Mouse (Mus musculus) testis, postnatal 14 days (tissue): Measurements from ENCODE around the gene Drg2.
A peak's percentile ranks its signal among the peaks of the same experiment; 100 is the strongest.
"Not testable (repeated sequence)": the region's sequence is repeated elsewhere in the genome, so short reads cannot be mapped to it uniquely, and the experiment has no call there.

Experiments used
- DNase-seq: peaks from one replicate; pipeline ENCODE4 v3.0.0; 2021; ENCODE audit warnings: low spot score

The Drg2 gene

GRCm38 (mm10) chr11:60454080-60454744 lies at the start of gene Drg2:
Gene Drg2 (plus strand): TSS chr11:60454591.
- DNase-seq, result peak; percentile 88

GRCm38 (mm10) chr11:60406606-60407005 lies 47.8 kb upstream of the Drg2 start:
- DNase-seq, result no peak

GRCm38 (mm10) chr11:60412173-60412572 lies 42.2 kb upstream of the Drg2 start:
- no peak for DNase-seq

- DNase-seq, result no peak
These were observed 41.5 kb upstream of the Drg2 start for GRCm38 (mm10) chr11:60412921-60413320.

GRCm38 (mm10) chr11:60416590-60416962 lies 37.8 kb upstream of the Drg2 start:
- no peak for DNase-seq

- peak; percentile 99 for DNase-seq
These were observed 37.3 kb upstream of the Drg2 start, which contains the start of gene Gid4 for GRCm38 (mm10) chr11:60416963-60417716. Gene Gid4 (plus strand): TSS chr11:60417145.

- DNase-seq, result no peak
These were observed 36.5 kb upstream of the Drg2 start, which contains the start of gene Atpaf2 for GRCm38 (mm10) chr11:60417717-60418472. Gene Atpaf2 (minus strand): TSS chr11:60418457.

- peak; percentile 24 for DNase-seq
These were observed 36.0 kb upstream of the Drg2 start for GRCm38 (mm10) chr11:60418473-60418803.

GRCm38 (mm10) chr11:60422046-60422668 lies 32.2 kb upstream of the Drg2 start:
- DNase-seq, result no peak

- DNase-seq, result no peak
These were observed 31.4 kb upstream of the Drg2 start for GRCm38 (mm10) chr11:60423006-60423405.

GRCm38 (mm10) chr11:60426417-60426816 lies 28.0 kb upstream of the Drg2 start:
- DNase-seq, result no peak

- DNase-seq, result no peak
These were observed 26.8 kb upstream of the Drg2 start for GRCm38 (mm10) chr11:60427628-60428027.

GRCm38 (mm10) chr11:60433501-60433900 lies 20.9 kb upstream of the Drg2 start:
- no peak for DNase-seq

- no peak for DNase-seq
These were observed 19.3 kb upstream of the Drg2 start for GRCm38 (mm10) chr11:60435133-60435532.

- DNase-seq, result no peak
These were observed 17.8 kb upstream of the Drg2 start for GRCm38 (mm10) chr11:60436618-60437017.

GRCm38 (mm10) chr11:60439621-60440020 lies 14.8 kb upstream of the Drg2 start:
- DNase-seq, result not testable (repeated sequence)

- no peak for DNase-seq
These were observed 14.2 kb upstream of the Drg2 start for GRCm38 (mm10) chr11:60440176-60440575.

GRCm38 (mm10) chr11:60442896-60443295 lies 11.5 kb upstream of the Drg2 start:
- no peak for DNase-seq

GRCm38 (mm10) chr11:60444007-60444406 lies 10.4 kb upstream of the Drg2 start:
- DNase-seq, result no peak

- no peak for DNase-seq
These were observed 325 bp downstream of the Drg2 start for GRCm38 (mm10) chr11:60454745-60455087.

- DNase-seq, result no peak
These were observed 3.6 kb downstream of the Drg2 start for GRCm38 (mm10) chr11:60457973-60458372.

- no peak for DNase-seq
These were observed 11.6 kb downstream of the Drg2 start for GRCm38 (mm10) chr11:60465943-60466380.
